Mouse (Mus musculus): Measurements from ENCODE around the gene Sgsm2.

Gene Sgsm2

DNA sequence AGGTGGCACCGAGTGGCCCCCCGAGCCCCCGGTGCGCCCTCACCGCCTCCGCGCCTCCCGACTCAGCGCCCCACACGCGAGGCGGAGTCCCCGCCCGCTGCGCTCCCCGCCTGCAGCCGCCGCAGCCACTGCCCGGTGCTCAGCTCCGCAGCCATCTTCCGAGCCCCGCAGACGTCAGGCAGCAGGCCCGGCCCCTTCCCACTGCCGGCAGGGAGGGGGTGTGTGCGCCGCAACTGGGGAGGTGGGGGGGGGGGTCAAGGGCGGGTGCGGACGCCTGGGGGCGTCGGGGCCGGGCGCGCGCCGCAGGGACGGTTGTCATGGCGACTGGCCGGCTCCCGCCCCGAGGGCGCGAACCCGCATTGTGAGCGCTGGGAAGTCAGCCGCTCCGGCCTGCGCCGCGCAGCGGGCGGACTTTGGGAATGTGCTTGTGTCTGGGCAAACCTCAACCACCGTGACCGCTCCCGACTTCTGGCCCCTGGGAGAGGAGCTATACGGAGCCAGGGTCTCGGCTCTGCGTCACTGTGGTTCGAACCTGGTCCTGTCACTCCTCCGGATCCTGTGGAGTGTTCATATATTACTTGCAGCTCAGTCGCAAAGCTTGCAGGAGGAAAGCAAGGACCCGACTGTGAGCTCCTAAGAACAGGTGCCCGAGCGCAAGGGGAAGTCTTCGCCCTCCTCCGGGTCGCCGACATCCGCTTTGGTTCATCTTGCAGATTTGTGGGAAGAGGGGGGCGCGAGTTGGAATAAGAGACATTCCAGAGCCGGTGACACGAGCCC, at the start of gene Sgsm2:
Sgsm2 (minus strand) TSS at position 160 of the 777 bp plus-strand sequence.
- DNase-seq (ENCODE audit: low read depth, low spot score): peak; percentile 88

DNA sequence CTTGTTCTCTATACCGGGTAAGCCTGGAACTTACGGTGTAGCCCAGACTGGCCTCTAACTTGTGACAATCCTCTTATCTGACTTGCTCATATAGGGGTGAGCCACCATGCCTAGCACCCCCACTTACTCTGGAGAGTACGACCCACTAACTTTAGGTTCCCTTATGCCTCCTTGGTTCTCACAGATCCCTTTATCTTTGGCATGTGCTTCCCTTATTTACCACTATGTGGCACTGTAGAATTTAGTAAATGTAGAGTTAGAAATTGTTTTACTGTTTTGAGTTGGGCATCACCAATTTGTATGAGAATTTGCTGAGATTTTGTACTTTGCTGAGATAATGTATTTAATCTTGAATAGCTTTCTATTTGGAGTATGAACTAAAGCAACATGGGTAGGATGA, 49.5 kb upstream of the Sgsm2 start:
- DNase-seq (ENCODE audit: low read depth, low spot score): peak; percentile 64

DNA sequence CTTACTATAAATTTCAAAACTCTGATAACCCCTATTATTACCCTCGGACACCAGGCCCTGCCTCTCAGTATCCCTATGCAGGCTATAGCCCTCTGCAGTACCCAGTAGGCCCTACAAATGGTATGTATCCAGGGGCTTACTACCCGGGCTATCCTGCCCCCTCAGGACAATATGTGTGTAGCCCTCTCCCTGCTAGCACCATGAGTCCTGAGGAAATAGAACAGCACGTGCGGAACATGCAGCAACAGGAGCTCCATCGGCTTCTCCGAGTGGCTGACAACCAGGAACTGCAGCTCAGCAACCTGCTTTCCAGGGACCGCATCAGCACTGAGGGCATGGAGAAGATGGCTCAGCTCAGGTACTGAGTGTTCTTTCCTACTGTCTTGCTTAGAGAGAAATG, 33.5 kb upstream of the Sgsm2 start:
- DNase-seq (ENCODE audit: low read depth, low spot score): peak; percentile 54

DNA sequence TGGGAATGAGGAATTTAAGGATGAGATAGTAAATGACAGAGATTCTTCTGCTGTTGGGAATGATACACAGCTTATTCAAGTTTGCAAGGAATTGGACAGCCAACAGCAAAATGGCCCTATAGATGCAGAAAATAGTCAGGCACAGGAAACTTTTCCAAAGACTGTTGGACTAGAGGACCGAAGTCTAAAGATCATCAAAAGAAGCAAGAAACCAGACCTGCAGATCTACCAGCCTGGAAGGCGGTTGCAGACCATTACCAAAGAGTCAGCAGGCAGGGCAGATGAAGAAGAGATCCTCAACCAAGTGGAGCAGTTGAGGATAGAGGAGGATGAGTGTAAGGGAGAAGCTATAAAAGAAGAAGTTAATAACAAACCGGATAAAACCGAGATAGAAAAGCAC, 32.3 kb upstream of the Sgsm2 start:
- no peak for DNase-seq (ENCODE audit: low read depth, low spot score)

DNA sequence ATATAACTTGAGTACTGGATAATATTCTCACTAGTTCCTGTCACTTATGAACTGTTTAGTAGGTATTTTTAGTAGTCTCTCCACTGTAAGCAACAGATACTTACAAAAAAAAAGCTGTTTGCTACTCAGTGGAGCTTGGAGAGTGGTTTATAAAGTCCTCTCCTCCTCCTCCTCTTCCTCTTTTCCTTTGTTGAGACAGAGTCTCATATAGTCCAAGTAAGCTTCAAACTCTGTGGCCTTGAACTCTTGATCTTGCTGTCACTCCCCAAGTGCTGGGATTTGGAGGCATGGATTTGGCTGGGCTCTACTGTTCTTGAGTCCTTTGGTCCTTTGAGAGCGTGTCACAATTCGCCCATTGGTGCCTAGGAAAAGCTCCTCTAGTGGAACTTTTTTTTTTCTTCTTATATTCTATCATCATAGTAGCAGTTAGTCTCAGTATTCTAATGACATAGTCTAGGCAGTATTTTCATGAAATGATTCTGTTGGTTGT, 30.4 kb upstream of the Sgsm2 start:
- no peak for DNase-seq (ENCODE audit: low read depth, low spot score)

DNA sequence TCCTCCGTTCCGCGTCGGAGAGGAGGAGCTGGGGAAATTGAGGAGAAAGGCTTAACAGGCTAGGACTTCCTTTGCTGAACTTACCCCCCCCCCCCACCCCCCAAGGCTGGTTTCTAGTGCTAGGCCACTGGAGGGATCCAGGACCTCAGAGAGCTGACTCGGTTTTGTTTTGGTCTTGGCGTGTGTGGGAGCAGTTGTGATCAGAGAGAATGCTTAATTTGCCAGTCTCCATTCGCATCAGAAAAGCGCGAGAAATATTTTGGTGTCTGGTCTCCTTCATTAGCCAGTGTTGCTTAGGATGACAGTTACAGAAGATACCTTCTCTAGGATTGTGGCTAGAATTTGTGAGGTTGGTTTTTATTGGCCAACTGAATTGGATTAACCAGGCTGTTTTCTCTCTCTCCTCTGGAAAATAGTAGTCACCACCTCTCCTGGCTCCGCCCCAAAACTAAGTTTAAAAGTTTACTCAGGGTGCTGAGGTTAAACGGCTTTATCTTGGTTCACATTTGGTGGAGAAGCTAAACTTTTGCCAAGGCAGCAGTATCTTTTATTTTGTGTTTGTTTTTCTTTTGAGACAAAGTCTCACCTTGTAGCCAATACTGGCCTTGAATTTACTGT, 29.6 kb upstream of the Sgsm2 start:
- no peak for DNase-seq (ENCODE audit: low read depth, low spot score)

GRCm38 (mm10) chr11:74925577-74926387, 28.9 kb upstream of the Sgsm2 start, which contains the start of the genes Smg6 and Srr:
TSS of gene Smg6 (plus strand) at chr11:74925823.
TSS of gene Srr (minus strand) at chr11:74925948.
- DNase-seq (ENCODE audit: low read depth, low spot score): peak; percentile 98

DNA sequence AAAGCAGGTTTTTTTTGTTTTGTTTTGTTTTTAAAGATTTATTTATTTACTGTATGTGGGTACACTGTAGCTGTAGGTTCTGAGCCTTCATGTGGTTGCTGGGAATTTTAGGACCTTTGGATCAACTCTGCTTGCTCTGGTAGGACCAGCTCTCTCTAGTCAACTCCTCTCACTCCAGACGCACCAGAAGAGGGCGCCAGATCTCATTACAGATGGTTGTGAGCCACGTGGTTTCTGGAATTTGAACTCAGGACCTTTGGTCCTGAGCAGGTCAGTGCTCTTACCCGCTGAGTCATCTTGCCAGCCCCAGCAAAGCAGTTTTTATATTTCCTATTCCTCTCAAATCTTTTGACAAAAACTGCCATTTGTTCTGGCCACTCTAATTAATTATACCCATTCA, 27.3 kb upstream of the Sgsm2 start:
- DNase-seq (ENCODE audit: low read depth, low spot score): peak; percentile 65

- DNase-seq (ENCODE audit: low read depth, low spot score): no peak
Observed at GRCm38 (mm10) chr11:74919249-74919648, 22.4 kb upstream of the Sgsm2 start.

DNA sequence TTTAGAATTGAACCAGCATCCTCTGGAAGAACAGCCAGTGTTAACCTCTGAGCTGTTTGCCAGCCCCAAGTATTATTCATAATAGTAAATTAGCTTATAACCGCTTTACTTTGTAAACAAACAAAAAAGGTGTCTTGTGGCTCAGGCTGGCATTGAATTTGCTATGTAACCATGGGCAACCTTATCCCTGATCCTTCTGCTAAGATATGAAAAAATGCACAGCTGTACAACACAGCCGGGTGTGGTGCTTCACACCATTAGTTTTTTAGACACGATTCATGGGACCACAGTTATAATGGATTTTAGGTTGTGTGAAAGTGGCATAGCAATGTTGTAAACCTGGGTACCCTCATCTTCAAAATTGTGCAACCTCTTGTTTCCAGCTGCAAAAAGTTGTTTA, 15.6 kb upstream of the Sgsm2 start:
- DNase-seq (ENCODE audit: low read depth, low spot score): no peak

DNA sequence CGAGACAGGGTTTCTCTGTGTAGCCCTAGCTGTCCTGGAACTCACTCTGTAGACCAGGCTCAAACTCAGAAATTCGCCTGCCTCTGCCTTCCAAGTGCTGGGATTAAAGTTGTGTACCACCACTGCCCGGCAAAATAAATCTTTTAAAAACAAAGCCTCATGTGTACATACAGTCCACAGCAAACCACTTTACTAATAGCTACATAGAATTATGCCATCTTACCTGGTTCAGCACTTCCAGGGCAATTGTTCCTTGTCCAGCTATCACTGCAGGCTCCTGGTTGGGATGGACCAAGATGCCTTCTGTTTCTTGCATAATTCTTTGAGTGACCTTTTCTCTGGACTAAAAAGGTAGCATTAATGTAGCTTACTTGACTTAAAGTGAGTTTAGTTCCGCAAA, 13.1 kb upstream of the Sgsm2 start:
- DNase-seq (ENCODE audit: low read depth, low spot score): no peak

DNA sequence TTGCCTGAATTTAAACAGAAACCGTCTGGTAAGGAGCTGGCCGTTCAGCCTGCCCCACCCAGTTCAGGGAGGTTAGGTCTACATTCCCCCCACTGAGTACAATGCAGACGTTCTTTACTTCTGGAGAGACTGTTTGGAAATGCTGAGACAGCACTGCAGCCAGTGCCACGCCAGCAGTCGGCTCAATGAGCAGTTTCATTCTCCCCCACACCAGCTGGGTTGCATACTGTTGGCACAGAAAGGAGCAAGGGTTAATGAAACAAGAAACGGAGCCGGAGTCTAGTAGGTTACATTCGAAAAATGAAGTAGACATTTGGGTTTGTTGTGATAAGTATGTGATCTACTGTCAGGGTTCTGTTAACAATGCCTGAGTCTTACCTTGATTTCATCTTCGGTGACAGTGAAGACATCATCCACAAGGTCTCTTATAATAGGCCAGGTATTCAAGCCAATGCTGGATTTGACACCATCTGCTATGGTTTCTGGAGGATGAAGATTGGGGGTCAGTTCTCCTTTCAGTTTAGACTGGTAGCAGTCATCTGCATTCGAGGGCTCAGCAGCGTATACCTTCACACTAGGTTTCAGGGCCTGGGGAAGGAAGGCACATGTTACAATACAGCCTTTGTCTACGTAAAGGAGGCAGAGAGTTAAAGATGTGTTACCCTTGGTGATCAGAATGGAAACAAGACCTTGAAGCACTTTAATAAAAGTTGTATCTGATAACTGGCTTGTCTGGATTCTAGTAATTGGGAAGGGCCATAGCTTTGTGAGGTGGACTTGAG, 11.9 kb upstream of the Sgsm2 start:
- no peak for DNase-seq (ENCODE audit: low read depth, low spot score)

- no peak for DNase-seq (ENCODE audit: low read depth, low spot score)
Observed at GRCm38 (mm10) chr11:74907850-74908249, 11.0 kb upstream of the Sgsm2 start.

DNA sequence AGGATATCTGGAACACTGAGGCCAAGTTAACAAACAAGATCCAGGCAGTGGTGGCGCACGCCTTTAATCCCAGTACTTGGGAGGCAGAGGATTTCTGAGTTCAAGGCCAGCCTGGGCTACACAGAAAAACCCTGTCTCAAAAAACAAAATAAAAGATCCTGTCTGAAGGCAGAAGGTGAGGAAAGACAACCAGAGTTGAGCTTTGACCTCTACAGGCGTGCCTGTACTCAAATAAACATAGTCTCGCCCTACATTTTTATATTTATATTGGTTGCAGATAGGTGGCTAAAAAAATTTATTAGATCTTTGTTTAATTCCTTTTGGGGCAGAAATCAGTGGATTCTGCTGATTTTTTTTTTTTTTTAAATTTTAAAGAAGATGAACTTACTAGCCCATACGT, 5.6 kb upstream of the Sgsm2 start:
- no peak for DNase-seq (ENCODE audit: low read depth, low spot score)

- DNase-seq (ENCODE audit: low read depth, low spot score): no peak
Observed at GRCm38 (mm10) chr11:74901555-74901954, 4.7 kb upstream of the Sgsm2 start.

DNA sequence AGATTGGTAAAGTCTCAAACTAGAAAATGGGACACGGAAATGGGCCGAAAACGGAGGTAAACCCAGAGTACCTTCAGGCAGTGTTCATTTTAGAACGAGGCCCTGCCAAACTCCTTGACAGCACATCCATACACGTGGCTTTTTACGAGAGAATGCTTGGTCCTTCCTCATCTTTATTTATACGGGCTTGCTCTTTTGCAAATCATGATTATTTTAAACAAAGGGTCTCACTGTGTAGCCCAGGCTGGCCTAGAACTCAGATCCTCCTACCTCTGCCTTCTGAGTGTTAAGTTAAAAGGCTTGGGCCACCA, 1.6 kb upstream of the Sgsm2 start:
- DNase-seq (ENCODE audit: low read depth, low spot score): no peak

DNA sequence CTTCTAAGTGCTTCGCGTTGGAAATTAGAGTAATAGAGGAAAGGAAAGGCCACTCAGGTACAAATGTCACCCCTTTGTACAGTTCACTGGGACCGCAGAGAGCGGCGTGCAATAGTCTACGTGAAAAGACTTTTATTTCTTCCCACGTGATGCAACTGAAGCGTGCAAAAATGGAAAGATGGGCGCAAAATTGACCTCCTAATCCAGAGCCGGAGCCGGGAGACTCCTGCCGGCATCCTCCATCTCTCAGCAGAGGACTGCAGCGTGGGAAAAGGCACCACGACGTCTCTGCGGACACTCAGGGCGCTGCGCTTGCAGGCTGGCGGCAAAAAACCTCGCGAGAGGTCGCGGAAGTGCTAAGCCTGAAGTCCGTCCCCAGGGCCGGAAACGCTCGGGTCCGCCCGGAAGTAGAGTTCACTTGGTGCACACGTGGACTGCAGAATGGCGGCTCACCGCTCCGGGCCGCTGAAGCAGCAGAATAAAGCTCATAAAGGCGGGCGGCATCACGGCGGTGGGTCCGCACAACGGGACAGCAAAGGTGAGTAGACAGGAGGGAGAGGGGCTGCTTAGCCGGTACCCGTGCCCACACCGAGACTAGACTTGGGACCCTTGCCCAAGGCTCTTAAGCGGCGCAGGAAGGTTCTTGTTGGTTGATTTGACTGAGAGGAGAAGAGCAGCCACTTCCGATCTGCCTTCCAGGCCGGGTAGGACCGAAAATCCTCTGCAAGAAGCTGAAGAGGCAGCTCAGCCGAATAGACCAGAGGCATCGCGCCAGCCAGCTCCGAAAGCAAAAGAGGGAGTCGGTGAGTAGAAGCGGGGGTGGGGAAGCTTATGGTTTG, 1.0 kb upstream of the Sgsm2 start, which contains the start of gene Tsr1:
Tsr1 (plus strand) TSS at position 394 of the 839 bp plus-strand sequence.
- peak; percentile 97 for DNase-seq (ENCODE audit: low read depth, low spot score)

DNA sequence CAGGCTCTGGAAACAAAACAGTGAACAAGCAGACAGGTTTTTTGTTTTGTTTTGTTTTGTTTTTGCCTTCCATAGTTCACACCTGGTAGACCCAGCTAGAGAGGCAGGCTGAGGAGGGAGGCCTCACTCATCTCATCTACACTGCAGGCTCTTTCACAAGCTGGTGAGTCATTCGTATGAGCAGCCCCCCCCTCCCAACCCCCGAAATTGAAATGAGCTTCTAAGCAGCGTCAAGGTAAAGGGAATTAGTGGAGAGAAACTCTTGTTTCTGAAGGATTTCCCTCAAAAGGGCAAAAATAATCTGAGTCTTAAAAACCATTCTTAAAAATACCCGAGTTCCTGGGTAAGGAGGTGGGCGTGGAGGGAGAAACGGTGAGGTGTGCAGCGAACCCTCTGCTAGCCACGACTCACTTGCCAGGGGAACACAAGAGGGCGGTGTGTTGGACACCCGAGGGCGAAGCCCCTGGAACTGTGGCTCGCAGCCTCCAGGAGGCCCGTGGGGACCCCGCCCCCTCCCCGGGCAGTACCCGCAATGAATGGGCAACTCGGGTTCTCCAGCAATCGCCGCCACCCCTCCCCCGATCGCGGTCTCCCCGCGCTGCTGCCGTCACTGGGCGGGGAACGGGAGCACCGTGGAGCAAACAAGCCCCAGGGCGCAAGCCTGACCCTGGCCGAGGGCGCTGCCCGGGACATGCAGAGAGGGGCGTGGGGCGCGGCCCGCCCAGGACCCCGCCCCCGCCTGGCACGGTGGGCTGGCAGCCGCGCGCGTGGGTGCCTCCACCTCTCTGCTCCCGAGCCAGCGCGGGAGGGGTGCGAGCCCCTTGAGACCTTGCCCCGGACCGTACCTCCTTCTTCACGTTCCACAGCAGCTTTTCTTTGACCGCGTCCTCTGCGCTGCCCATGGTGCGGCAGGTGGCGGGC, 620 bp downstream of the Sgsm2 start:
- peak; percentile 73 for DNase-seq (ENCODE audit: low read depth, low spot score)

DNA sequence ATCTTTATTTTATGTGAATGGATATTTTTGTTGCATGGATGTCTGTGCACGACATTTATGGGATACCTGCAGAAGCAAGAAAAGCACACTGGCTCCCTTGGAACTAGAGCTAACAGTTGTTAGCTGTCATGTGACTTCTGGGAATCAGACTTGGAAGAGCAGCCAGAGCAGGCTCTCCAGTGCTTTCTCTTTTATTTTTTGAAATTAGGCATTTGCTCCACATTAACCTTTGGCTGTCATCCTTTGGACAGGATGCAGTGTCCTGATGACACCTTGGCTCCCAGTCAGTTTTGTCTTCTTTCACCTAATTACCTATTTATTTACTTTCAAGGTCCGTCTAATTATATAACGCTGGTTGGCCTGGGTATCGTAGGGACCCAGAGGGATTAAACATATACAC, 2.2 kb downstream of the Sgsm2 start:
- no peak for DNase-seq (ENCODE audit: low read depth, low spot score)

DNA sequence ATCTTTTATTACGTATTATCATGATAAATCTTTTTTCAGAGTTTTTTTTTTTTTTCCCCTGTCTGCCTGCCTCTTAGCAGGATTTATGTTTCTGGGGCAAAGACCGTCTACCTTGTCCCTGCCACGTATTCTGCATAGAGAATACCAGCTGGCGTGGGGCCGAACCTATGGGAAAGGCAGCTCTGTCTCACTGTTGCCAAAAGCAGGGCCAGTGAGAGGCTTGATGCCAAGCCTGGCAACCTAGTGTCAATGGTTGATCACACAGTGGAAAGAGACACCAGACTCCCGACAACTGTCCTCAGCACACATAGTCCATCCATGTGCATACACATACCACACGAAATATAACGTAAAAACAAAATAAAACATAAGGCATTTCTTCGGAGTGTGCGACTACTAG, 13.8 kb downstream of the Sgsm2 start:
- no peak for DNase-seq (ENCODE audit: low read depth, low spot score)
